Mouse (Mus musculus) embryonic fibroblast, embryonic 13.5 days (primary cell): ENCODE measurements around the gene Itpr1.

Source experiments
- CTCF ChIP-seq: IDR thresholded peaks from 2 replicates; pipeline ENCODE4 v1.5.1; 2011; ENCODE audit warnings: mild to moderate bottlenecking, control low read depth, low read length, moderate library complexity, borderline replicate concordance; ENCODE audit not compliant: insufficient read depth
- POLR2A ChIP-seq: IDR thresholded peaks from 2 replicates; pipeline ENCODE4 v1.6.1; 2011; ENCODE audit warnings: low read depth, mild to moderate bottlenecking, control low read depth, low read length, moderate library complexity

- TF ChIP-seq CTCF (no peak), POLR2A (no peak)
Observed at GRCm38 (mm10) chr6:108527560-108527959, 314.7 kb downstream of the Itpr1 start.
